Mouse (Mus musculus) cerebellum, postnatal 4 days (tissue): ENCODE measurements at regions not wholly inside any gene's neighbourhood (a gene's known extent, or its start where the extent isn't known, plus 50 kb on each side); places are given as distances from the start of the nearest gene placed in this dataset.

Source experiments
- DNase-seq, 2 experiments: peaks; one replicate each; pipeline ENCODE4 v3.0.0; 2022; ENCODE audit warnings: low spot score in 2 of 2, mixed read lengths in 1 of 2

- DNase-seq = peak in 1 of 2 experiments; percentile 3
Measured at GRCm38 (mm10) chr4:122781717-122782116, 54.3 kb upstream of the Ppt1 start.
